Mouse (Mus musculus): ENCODE results near the gene Akap2.

GRCm38 (mm10) chr4:57892001-57892586, 174.6 kb downstream of the Akap2 start:
- TF ChIP-seq POLR2AphosphoS5 (IDR thresholded peaks at IDR 0.05; ENCODE audit: insufficient replicate concordance, low read depth, low read length): no peak
- TF ChIP-seq CTCF (IDR thresholded peaks at IDR 0.05; ENCODE audit: low read depth, low read length): no peak
- TF ChIP-seq GATA1 (IDR thresholded peaks at IDR 0.05; ENCODE audit: borderline replicate concordance, low read length): no peak
